Mouse (Mus musculus): ENCODE measurements around the gene Rftn1. TPM values are rescaled to one million over a fixed set of nuclear protein-coding genes. Genes with fewer than 3 reads are reported as not detected.

The Rftn1 gene
- polyA plus RNA-seq, 1 experiment: 1.1 TPM

- no peak overlapping the region for H3K9ac ChIP-seq (ENCODE audit: low read depth, poor library complexity, severe bottlenecking)
- no peak overlapping the region for H3K27ac ChIP-seq (ENCODE audit: insufficient read depth, low read length)
- no peaks in the 10 kb centered on the region for H3K36me3 ChIP-seq (ENCODE audit: control insufficient read depth, insufficient read depth, low read length, poor library complexity, severe bottlenecking)
- TF ChIP-seq CTCF (IDR thresholded peaks at IDR 0.05; ENCODE audit: low read depth, low read length): no peak
- no peak for TF ChIP-seq POLR2A (IDR thresholded peaks at IDR 0.05; ENCODE audit: insufficient read depth, low read length)
- TF ChIP-seq EP300 (IDR thresholded peaks at IDR 0.05; ENCODE audit: insufficient read depth, low read depth, low read length): no peak
- H3K27me3 ChIP-seq (ENCODE audit: control insufficient read depth, insufficient read depth, low read length, poor library complexity, severe bottlenecking): peaks cover 10% of the 10 kb centered on the region
- H3K9me3 ChIP-seq (replicated peaks; ENCODE audit: control insufficient read depth, insufficient read depth, low read length, poor library complexity, severe bottlenecking): no peaks in the 10 kb centered on the region
- H3K4me3 ChIP-seq (ENCODE audit: low read depth, low read length): no peak overlapping the region
- H3K4me1 ChIP-seq (ENCODE audit: control insufficient read depth, insufficient read depth, low read length): no peaks in the 10 kb centered on the region
These were observed 1.7 kb downstream of the Rftn1 start for GRCm38 (mm10) chr17:50188662-50189345.

DNA sequence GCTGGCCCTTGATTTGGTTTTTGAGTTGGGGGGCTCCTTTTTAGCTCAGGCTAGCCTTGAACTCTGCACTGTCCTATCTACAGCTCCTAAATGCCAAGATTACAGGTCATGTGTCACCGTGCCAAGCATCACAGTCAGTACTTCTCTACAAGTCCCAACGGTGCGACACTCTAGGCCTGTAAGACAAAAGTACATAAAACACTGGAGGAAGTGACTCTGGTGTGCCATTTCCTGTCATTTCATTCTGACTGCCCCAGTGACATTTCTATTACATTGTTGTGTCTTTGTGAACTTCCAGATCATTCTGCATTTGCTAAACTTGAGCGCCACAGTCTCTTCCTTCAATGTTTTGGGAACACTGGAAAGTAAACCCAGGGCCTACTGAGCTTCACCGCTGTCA lies 4.9 kb downstream of the Rftn1 start:
- Histone ChIP-seq H3K27me3 (ENCODE audit: control insufficient read depth, insufficient read depth, low read length, poor library complexity, severe bottlenecking) (peaks cover 8% of the 10 kb centered on the region), H3K9me3 (replicated peaks; ENCODE audit: control insufficient read depth, insufficient read depth, low read length, poor library complexity, severe bottlenecking) (no peaks in the 10 kb centered on the region), H3K9ac (ENCODE audit: low read depth, poor library complexity, severe bottlenecking) (no peak overlapping the region), H3K4me1 (ENCODE audit: control insufficient read depth, insufficient read depth, low read length) (no peaks in the 10 kb centered on the region), H3K36me3 (ENCODE audit: control insufficient read depth, insufficient read depth, low read length, poor library complexity, severe bottlenecking) (no peaks in the 10 kb centered on the region), H3K4me3 (ENCODE audit: low read depth, low read length) (no peak overlapping the region), H3K27ac (ENCODE audit: insufficient read depth, low read length) (no peak overlapping the region)
- TF ChIP-seq POLR2A (IDR thresholded peaks at IDR 0.05; ENCODE audit: insufficient read depth, low read length) (no peak), EP300 (IDR thresholded peaks at IDR 0.05; ENCODE audit: insufficient read depth, low read depth, low read length) (no peak), CTCF (IDR thresholded peaks at IDR 0.05; ENCODE audit: low read depth, low read length) (no peak)

DNA sequence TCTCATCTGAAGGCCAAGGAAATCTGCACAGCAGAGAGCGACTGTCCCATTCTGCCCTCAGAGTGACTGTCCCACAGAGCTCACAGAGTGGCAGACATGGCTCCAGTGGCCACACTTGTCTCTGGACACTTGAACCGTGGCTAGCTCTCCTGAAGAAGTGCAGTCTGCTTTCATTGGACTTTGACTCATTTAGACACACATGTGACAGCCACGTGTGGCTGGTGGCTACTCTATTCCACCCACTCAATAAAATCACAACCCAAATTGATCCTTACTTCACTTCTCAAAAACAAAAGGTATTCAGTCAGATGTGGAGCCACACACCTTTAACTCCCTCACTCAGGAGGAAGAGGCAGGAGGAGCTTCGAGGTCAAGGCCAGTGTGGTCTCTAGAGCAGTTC lies 5.4 kb downstream of the Rftn1 start:
- Histone ChIP-seq H3K36me3 (ENCODE audit: control insufficient read depth, insufficient read depth, low read length, poor library complexity, severe bottlenecking) (no peaks in the 10 kb centered on the region), H3K4me3 (ENCODE audit: low read depth, low read length) (no peak overlapping the region), H3K9ac (ENCODE audit: low read depth, poor library complexity, severe bottlenecking) (no peak overlapping the region), H3K9me3 (replicated peaks; ENCODE audit: control insufficient read depth, insufficient read depth, low read length, poor library complexity, severe bottlenecking) (no peaks in the 10 kb centered on the region), H3K4me1 (ENCODE audit: control insufficient read depth, insufficient read depth, low read length) (no peaks in the 10 kb centered on the region), H3K27me3 (ENCODE audit: control insufficient read depth, insufficient read depth, low read length, poor library complexity, severe bottlenecking) (peaks cover 3% of the 10 kb centered on the region; the same call in 1 of the 2 replicates), H3K27ac (ENCODE audit: insufficient read depth, low read length) (no peak overlapping the region)
- no peak for TF ChIP-seq CTCF (IDR thresholded peaks at IDR 0.05; ENCODE audit: low read depth, low read length)
- TF ChIP-seq POLR2A (IDR thresholded peaks at IDR 0.05; ENCODE audit: insufficient read depth, low read length): no peak
- TF ChIP-seq EP300 (IDR thresholded peaks at IDR 0.05; ENCODE audit: insufficient read depth, low read depth, low read length): no peak

- no peaks in the 10 kb centered on the region for H3K9me3 ChIP-seq (replicated peaks; ENCODE audit: control insufficient read depth, insufficient read depth, low read length, poor library complexity, severe bottlenecking)
- no peak overlapping the region for H3K9ac ChIP-seq (ENCODE audit: low read depth, poor library complexity, severe bottlenecking)
- TF ChIP-seq POLR2A (IDR thresholded peaks at IDR 0.05; ENCODE audit: insufficient read depth, low read length) (no peak), CTCF (IDR thresholded peaks at IDR 0.05; ENCODE audit: low read depth, low read length) (no peak), EP300 (IDR thresholded peaks at IDR 0.05; ENCODE audit: insufficient read depth, low read depth, low read length) (no peak)
- no peak overlapping the region for H3K4me3 ChIP-seq (ENCODE audit: low read depth, low read length)
- H3K4me1 ChIP-seq (ENCODE audit: control insufficient read depth, insufficient read depth, low read length): no peaks in the 10 kb centered on the region
- H3K36me3 ChIP-seq (ENCODE audit: control insufficient read depth, insufficient read depth, low read length, poor library complexity, severe bottlenecking): no peaks in the 10 kb centered on the region
- H3K27ac ChIP-seq (ENCODE audit: insufficient read depth, low read length): no peak overlapping the region
- H3K27me3 ChIP-seq (ENCODE audit: control insufficient read depth, insufficient read depth, low read length, poor library complexity, severe bottlenecking): no peaks in the 10 kb centered on the region
These were observed 6.0 kb downstream of the Rftn1 start for GRCm38 (mm10) chr17:50184217-50185038.

GRCm38 (mm10) chr17:50183300-50183699 lies 7.2 kb downstream of the Rftn1 start:
- no peaks in the 10 kb centered on the region for H3K36me3 ChIP-seq (ENCODE audit: control insufficient read depth, insufficient read depth, low read length, poor library complexity, severe bottlenecking)
- H3K27me3 ChIP-seq (ENCODE audit: control insufficient read depth, insufficient read depth, low read length, poor library complexity, severe bottlenecking): no peaks in the 10 kb centered on the region
- no peak overlapping the region for H3K9ac ChIP-seq (ENCODE audit: low read depth, poor library complexity, severe bottlenecking)
- no peaks in the 10 kb centered on the region for H3K4me1 ChIP-seq (ENCODE audit: control insufficient read depth, insufficient read depth, low read length)
- no peak overlapping the region for H3K27ac ChIP-seq (ENCODE audit: insufficient read depth, low read length)
- TF ChIP-seq EP300 (IDR thresholded peaks at IDR 0.05; ENCODE audit: insufficient read depth, low read depth, low read length): no peak
- TF ChIP-seq POLR2A (IDR thresholded peaks at IDR 0.05; ENCODE audit: insufficient read depth, low read length): no peak
- TF ChIP-seq CTCF (IDR thresholded peaks at IDR 0.05; ENCODE audit: low read depth, low read length): no peak
- H3K4me3 ChIP-seq (ENCODE audit: low read depth, low read length): no peak overlapping the region
- no peaks in the 10 kb centered on the region for H3K9me3 ChIP-seq (replicated peaks; ENCODE audit: control insufficient read depth, insufficient read depth, low read length, poor library complexity, severe bottlenecking)

DNA sequence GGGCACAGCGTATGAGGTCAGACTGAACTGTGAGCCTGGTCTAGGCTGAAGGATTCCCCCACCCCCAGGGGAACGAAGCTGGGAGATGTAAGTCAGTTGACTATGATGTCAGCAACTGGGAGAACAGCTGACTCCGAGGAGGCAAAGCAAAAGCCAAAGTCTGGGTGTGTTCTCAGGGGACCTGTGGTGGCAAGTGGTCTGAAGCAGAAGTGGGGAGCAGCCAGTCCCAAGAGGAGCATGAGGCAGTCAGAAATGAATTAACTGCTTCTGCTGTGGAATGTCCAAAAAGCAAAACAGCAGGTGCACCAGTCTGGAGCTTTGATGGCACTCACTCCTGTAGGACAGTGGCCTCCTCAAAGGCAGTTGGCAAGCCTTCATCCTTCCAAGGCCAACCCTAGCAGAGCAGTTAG lies 7.9 kb downstream of the Rftn1 start:
- no peak overlapping the region for H3K9ac ChIP-seq (ENCODE audit: low read depth, poor library complexity, severe bottlenecking)

More for the DNA sequence above, 7.9 kb downstream of the Rftn1 start:
- TF ChIP-seq EP300 (IDR thresholded peaks at IDR 0.05; ENCODE audit: insufficient read depth, low read depth, low read length): no peak
- TF ChIP-seq POLR2A (IDR thresholded peaks at IDR 0.05; ENCODE audit: insufficient read depth, low read length): no peak
- no peak for TF ChIP-seq CTCF (IDR thresholded peaks at IDR 0.05; ENCODE audit: low read depth, low read length)
- Histone ChIP-seq H3K36me3 (ENCODE audit: control insufficient read depth, insufficient read depth, low read length, poor library complexity, severe bottlenecking) (no peaks in the 10 kb centered on the region), H3K27me3 (ENCODE audit: control insufficient read depth, insufficient read depth, low read length, poor library complexity, severe bottlenecking) (no peaks in the 10 kb centered on the region), H3K9me3 (replicated peaks; ENCODE audit: control insufficient read depth, insufficient read depth, low read length, poor library complexity, severe bottlenecking) (no peaks in the 10 kb centered on the region), H3K4me3 (ENCODE audit: low read depth, low read length) (no peak overlapping the region), H3K27ac (ENCODE audit: insufficient read depth, low read length) (no peak overlapping the region), H3K4me1 (ENCODE audit: control insufficient read depth, insufficient read depth, low read length) (no peaks in the 10 kb centered on the region)
